Mouse (Mus musculus) hindbrain, embryonic 11.5 days (tissue): Measurements from ENCODE around the gene Ndufv2. TPM values are rescaled to one million over a fixed set of nuclear protein-coding genes. Genes with fewer than 3 reads are reported as not detected.

Experiments
- ATAC-seq: fragments of 200-750 bp; cut with Nextera tagmentation; 2 replicates; pipeline ENCODE4 v1.8.0; 2017; ENCODE audit warnings: mild to moderate bottlenecking, moderate TSS enrichment, moderate library complexity; ENCODE audit not compliant: low FRiP score
- DNase-seq: peaks from one replicate; pipeline ENCODE4 v3.0.0-alpha.2; 2015; ENCODE audit warnings: low spot score
- H3K27ac ChIP-seq: fragments of 300-500 bp; sonication (generic); 2 replicates; pipeline ENCODE4 v1.5.1; 2014; ENCODE audit warnings: mild to moderate bottlenecking, low read depth, low read length
- H3K27me3 ChIP-seq: fragments of 300-500 bp; sonication (generic); 2 replicates; pipeline ENCODE4 v1.6.1; 2014; ENCODE audit warnings: mild to moderate bottlenecking, low read length, moderate library complexity, mixed read lengths; ENCODE audit not compliant: control insufficient read depth, insufficient read depth
- H3K36me3 ChIP-seq: fragments of 300-500 bp; sonication (generic); 2 replicates; pipeline ENCODE4 v1.6.1; 2014; ENCODE audit warnings: mild to moderate bottlenecking, low read length, moderate library complexity, mixed read lengths; ENCODE audit not compliant: control insufficient read depth, insufficient read depth
- H3K4me1 ChIP-seq: fragments of 300-500 bp; sonication (generic); replicated peaks from 2 replicates; pipeline ENCODE4 v1.6.1; 2014; ENCODE audit warnings: low read length, mixed read lengths; ENCODE audit not compliant: control insufficient read depth, insufficient read depth
- H3K4me2 ChIP-seq: fragments of 300-500 bp; sonication (generic); replicated peaks from 2 replicates; pipeline ENCODE4 v1.6.1; 2014; ENCODE audit warnings: mild to moderate bottlenecking, low read depth, low read length
- H3K4me3 ChIP-seq: fragments of 300-500 bp; sonication (generic); 2 replicates; pipeline ENCODE4 v1.5.1; 2014; ENCODE audit warnings: low read depth, low read length
- H3K9ac ChIP-seq: fragments of 300-500 bp; sonication (generic); 2 replicates; pipeline ENCODE4 v1.6.1; 2014; ENCODE audit warnings: low read depth, low read length
- H3K9me3 ChIP-seq: fragments of 300-500 bp; sonication (generic); 2 replicates; pipeline ENCODE4 v1.6.1; 2016; ENCODE audit warnings: low read length; ENCODE audit not compliant: control insufficient read depth
- WGBS: fragments of 180-500 bp; shearing (Covaris S2); extraction: QIAGEN DNeasy Blood & Tissue Kit; methylation state at CpG from one replicate; pipeline ENCODE4 v1.1.7; 2014; 5-methylcytosine and 5-hydroxymethylcytosine counted together
- polyA plus RNA-seq: library from polyadenylated mRNA; unstranded; fragments of >200 nt; fragmentation: Nextera tagmentation; extraction: Ambion mirVana; gene quantifications from 2 replicates; pipeline ENCODE4 v1.2.1, GENCODE M21; 2014

Gene Ndufv2
- polyA plus RNA-seq, 1 experiment from 2014 or later, result 342 TPM

DNA sequence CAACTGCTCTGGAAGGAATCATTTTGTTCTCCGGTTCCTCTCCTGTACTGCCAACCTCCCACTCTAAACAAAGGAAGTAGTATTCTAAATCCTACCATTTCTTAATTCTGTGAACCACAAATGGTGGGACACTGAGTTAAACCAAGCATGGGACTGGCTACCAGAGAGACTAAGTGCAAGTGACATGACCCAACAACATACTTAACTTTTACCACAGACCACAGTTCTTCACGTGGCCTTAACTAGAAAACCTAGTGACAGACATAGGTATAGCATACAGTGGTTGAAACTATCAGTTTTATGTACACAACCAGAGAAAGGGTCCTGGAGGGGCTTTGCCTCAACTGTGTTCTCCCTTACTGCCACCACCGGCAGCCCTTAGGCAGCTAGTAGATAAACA is 8.7 kb downstream of the Ndufv2 start:
- no peak overlapping the region for H3K4me2 ChIP-seq
- no peak overlapping the region for H3K9ac ChIP-seq
- no peak overlapping the region for H3K27ac ChIP-seq
- no peaks in the 10 kb centered on the region for H3K36me3 ChIP-seq
- no peaks in the 10 kb centered on the region for H3K9me3 ChIP-seq
- no peak overlapping the region for H3K4me3 ChIP-seq
- no peak for DNase-seq
- H3K4me1 ChIP-seq, result no peaks in the 10 kb centered on the region
- no peaks in the 10 kb centered on the region for H3K27me3 ChIP-seq
- ATAC-seq, result no peak
- 87% methylated on average over 3 of the region's 3 CpGs for whole genome bisulfite sequencing

DNA sequence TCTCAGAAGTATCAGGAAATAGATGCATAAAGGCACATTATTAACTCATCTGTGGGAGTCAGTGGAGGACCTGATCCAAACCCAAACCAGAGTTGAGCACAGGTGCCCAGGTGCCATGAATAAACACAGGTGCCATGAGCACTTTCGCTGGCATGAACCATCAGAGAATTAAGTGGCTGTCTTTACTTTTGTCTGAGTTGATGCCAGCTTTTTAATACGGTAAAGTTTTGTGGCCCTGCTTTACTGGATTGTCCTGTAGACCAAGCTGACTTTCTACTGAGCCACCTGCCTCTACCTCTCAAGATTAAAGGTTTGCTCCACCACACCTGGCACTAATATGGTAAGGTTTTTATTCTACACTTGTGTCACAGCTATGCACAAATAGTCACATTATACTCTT is 9.3 kb downstream of the Ndufv2 start:
- Histone ChIP-seq H3K4me2 (no peak overlapping the region), H3K9ac (no peak overlapping the region), H3K4me1 (no peaks in the 10 kb centered on the region), H3K36me3 (no peaks in the 10 kb centered on the region), H3K9me3 (no peaks in the 10 kb centered on the region), H3K4me3 (no peak overlapping the region), H3K27me3 (no peaks in the 10 kb centered on the region), H3K27ac (no peak overlapping the region)
- DNase-seq (no peak), ATAC-seq (no peak)
- WGBS, result 94% methylated on average over 2 of the region's 2 CpGs

DNA sequence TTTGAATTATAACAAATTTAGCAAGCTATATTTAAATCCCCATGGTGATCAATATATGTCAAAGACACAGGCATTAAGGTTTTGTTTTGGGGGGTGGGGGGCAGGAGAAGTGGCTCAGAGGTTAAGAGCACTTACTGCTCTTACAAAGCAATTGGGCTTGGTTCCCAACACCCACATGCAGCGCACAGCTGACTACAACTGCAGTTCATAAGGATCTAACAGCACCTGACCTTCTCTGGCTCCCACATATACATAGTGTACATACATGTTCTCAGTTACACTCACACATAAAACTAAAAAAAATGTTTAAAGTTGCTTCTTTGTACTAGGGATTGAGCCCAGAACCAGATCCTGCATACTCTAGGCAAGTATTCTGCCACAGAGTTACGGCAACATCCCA is 10.0 kb downstream of the Ndufv2 start:
- Histone ChIP-seq H3K27me3 (no peaks in the 10 kb centered on the region), H3K9ac (no peak overlapping the region), H3K9me3 (no peaks in the 10 kb centered on the region), H3K36me3 (no peaks in the 10 kb centered on the region), H3K4me2 (no peak overlapping the region), H3K4me3 (no peak overlapping the region), H3K4me1 (no peaks in the 10 kb centered on the region), H3K27ac (no peak overlapping the region)
- 91% methylated on average over 2 of the region's 2 CpGs for WGBS
- DNase-seq, result no peak
- no peak for ATAC-seq

DNA sequence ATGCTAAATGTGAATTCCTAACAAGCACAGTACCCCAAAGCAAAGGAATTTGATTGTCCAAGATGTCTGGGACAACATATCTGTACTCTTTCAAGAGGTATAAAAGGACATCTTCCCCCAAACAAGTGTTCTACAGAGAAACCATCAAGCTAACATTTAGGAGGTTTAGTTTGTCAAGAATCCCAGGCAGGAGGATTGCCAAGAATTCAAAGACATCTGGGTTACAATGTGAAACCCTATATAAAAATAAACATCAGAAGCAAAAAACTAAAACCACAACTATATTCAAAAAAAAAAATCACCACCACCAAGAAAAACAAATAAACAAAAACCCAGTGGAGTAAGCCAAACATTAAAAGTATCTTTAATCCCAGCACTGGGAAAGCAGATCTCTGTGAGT is 11.1 kb downstream of the Ndufv2 start:
- Histone ChIP-seq H3K27ac (no peak overlapping the region), H3K9me3 (no peaks in the 10 kb centered on the region), H3K4me1 (no peaks in the 10 kb centered on the region), H3K4me2 (no peak overlapping the region), H3K4me3 (no peak overlapping the region), H3K27me3 (no peaks in the 10 kb centered on the region), H3K9ac (no peak overlapping the region), H3K36me3 (no peaks in the 10 kb centered on the region)
- ATAC-seq (no peak), DNase-seq (no peak)

DNA sequence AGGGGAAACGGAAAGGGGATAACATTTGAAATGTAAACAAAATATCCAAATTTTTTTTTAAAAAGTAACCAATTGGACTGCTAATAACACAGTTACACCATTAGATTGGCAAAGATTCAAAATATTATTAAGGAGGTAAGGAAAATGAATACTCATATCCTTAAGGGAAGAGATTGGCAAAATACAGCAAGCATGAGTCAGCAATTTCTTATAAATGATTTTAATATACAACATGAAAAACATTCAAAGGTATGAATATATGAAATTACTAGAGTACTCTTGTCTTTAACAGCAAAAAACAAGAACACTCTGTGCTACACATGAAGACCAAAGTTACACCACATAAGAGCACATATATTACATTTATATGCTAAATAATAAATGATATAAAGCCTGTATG is 16.3 kb downstream of the Ndufv2 start:
- 94% methylated on average over 1 of the region's 1 CpGs for WGBS

DNA sequence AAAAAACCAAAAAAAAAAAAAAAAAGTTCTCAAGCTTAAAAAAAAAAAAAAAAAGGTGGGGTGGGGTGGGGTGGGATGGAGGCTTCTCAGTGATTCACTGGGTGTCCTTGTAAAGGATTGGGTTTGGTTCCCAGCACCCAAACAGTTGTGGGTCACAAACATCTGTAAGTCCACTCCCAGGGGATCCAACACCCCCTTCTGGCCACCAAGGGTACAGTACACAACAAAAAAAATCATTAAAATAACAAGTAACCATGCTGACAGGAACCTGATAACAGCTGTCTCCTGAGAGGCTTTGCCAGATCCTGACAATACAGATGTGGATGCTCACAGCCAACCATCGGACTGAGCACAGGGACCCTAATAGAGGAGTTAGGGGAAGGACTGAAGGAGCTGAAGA is 16.9 kb downstream of the Ndufv2 start:
- ATAC-seq (no peak), DNase-seq (no peak)
- no peaks in the 10 kb centered on the region for H3K27me3 ChIP-seq
- no peak overlapping the region for H3K27ac ChIP-seq
- no peak overlapping the region for H3K9ac ChIP-seq
- no peaks in the 10 kb centered on the region for H3K4me1 ChIP-seq
- H3K9me3 ChIP-seq, result no peaks in the 10 kb centered on the region
- H3K4me3 ChIP-seq, result no peak overlapping the region
- no peak overlapping the region for H3K4me2 ChIP-seq
- no peaks in the 10 kb centered on the region for H3K36me3 ChIP-seq
- WGBS, result 94% methylated on average over 1 of the region's 1 CpGs

More for the DNA sequence above, 16.3 kb downstream of the Ndufv2 start:
- Histone ChIP-seq H3K36me3 (no peaks in the 10 kb centered on the region), H3K4me1 (no peaks in the 10 kb centered on the region), H3K9me3 (no peaks in the 10 kb centered on the region), H3K4me2 (no peak overlapping the region), H3K27me3 (no peaks in the 10 kb centered on the region), H3K9ac (no peak overlapping the region), H3K4me3 (no peak overlapping the region), H3K27ac (no peak overlapping the region)
- DNase-seq, result no peak
- ATAC-seq, result no peak

DNA sequence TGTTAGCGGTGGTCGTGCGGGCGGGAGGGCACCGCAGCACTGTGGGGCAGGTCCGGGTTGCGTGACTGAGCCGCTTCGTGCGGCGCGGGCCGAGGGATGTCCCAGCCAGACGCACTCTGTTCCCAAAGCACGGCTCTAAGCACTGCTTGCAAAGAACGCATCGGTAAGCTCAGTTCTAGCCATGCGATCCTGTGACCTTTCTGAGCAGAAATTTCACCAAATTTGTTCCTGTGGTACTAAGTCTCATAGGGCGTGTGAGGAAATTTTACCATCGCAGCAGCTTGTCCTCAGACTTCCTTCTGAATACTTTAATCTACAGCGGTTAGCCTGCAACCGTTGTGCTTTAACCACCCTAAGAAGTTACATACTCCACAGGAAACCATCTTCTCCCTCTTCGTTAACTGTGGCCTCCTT is 23.9 kb downstream of the Ndufv2 start:
- ATAC-seq (peak; percentile 76), DNase-seq (no peak)
- H3K4me3 ChIP-seq, result peak overlapping the region; percentile 87
- peak overlapping the region; percentile 87 for H3K4me2 ChIP-seq
- H3K4me1 ChIP-seq, result no peaks in the 10 kb centered on the region
- H3K27me3 ChIP-seq, result no peaks in the 10 kb centered on the region
- no peaks in the 10 kb centered on the region for H3K9me3 ChIP-seq
- no peaks in the 10 kb centered on the region for H3K36me3 ChIP-seq
- WGBS, result 3% methylated on average over 23 of the region's 23 CpGs
- peak overlapping the region; percentile 74 for H3K9ac ChIP-seq
- H3K27ac ChIP-seq, result peak overlapping the region; percentile 91

DNA sequence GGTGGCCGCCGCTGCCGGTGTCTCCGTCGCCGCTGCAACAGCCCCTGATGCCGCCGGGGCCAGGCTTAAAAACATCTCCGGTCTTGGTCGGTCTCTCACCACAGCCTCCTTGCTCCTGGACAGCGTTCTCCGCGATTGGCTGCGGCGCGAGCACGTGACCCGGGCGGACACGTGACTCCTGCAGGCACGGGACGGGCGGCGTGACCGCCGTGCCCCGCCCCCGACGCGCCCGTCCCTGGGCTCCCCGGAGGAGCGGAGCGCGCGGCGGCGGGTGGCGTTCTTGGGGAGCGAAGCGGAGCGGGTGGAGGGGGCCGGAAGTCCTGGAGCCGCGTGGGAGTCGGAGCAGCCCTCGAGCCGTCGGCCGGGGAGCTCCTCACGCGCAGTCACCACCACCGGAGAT is 24.4 kb downstream of the Ndufv2 start, which contains the start of gene Ankrd12:
Gene Ankrd12, minus strand, starts transcription at position 156 of the 400 bp plus-strand sequence.
- Histone ChIP-seq H3K27me3 (no peaks in the 10 kb centered on the region), H3K4me2 (peak within 1 kb of the TSS; percentile 87), H3K9ac (peak within 1 kb of the TSS; percentile 74), H3K4me1 (no peaks in the 10 kb centered on the region), H3K9me3 (no peaks in the 10 kb centered on the region), H3K4me3 (peak within 1 kb of the TSS; percentile 87), H3K27ac (peak within 1 kb of the TSS; percentile 91), H3K36me3 (no peaks in the 10 kb centered on the region)
- peak; percentile 94 for DNase-seq
- ATAC-seq, result peak; percentile 99
- under 1% methylated on average over 46 of the region's 53 CpGs for WGBS

DNA sequence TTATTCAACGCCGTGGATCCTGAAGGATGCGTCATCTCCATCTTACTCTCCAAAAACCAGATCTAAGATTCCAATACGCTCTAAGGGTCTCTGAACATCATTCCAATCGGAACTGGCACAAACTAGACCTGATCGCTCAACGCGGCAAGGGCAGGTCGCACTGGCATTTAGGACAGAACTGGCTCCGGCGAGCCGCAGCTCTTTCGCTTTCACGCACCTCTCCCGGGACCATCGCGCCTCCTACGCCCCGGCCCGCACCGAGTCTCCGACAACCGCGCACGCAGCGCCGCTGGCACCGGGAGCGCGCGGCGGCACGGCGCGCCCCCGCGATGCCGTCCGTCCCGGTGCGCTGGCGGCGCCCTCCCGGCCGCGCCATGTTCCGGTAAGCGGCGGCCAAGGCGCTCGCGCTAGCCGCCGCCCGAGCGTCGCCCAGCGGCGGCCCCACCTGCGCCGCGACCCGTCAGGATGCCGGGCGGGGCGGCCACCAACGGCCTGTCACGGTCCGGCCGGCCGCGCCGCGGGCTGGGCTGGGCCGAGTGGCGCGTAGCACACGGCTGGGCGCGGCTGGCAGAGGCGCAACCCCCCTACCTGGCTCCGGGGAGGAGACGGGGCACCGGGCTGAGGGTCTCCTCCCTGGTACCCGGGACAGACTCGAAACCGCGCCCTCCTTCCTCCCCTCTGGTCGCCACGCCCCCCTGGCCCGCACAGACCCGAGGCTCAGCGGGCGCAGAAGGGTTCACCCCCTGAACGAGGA is 25.0 kb downstream of the Ndufv2 start:
- Histone ChIP-seq H3K27me3 (no peaks in the 10 kb centered on the region), H3K9ac (peak overlapping the region; percentile 74), H3K4me3 (peak overlapping the region; percentile 87), H3K36me3 (no peaks in the 10 kb centered on the region), H3K4me1 (no peaks in the 10 kb centered on the region), H3K9me3 (no peaks in the 10 kb centered on the region), H3K4me2 (peak overlapping the region; percentile 87), H3K27ac (peak overlapping the region; percentile 91)
- WGBS, result under 1% methylated on average over 60 of the region's 95 CpGs
- ATAC-seq, result peak; percentile 89
- peak; percentile 61 for DNase-seq
